Mouse (Mus musculus) kidney, postnatal 25 days (tissue): Measurements from ENCODE around the gene Acap2.
A peak's percentile ranks its signal among the peaks of the same experiment; 100 is the strongest.

ENCODE experiments used
- DNase-seq, 2 experiments: peaks; one replicate each; pipeline ENCODE4 v3.0.0; 2021; ENCODE audit warnings: mixed read lengths in 2 of 2

Gene Acap2

DNA sequence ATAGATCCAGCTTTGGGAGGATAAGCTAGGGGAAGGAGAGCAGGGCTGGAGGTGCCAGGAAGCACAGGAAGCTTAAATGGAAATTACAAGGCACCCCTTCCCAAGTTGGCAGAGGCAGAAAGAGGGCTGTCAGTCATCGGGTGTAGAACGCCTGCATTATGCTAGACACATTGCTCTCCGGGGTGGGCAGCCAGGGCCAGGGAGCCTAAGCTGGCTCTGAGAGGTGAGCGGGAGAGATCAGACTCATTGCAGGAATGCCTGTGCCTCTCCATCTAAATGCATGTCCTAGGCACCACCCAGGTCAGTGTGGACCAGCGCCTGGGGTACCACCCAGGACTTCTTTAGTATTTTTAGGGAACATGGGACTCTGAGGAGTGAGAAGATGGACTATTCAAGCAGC is 123.6 kb downstream of the Acap2 start:
- no peak for DNase-seq

DNA sequence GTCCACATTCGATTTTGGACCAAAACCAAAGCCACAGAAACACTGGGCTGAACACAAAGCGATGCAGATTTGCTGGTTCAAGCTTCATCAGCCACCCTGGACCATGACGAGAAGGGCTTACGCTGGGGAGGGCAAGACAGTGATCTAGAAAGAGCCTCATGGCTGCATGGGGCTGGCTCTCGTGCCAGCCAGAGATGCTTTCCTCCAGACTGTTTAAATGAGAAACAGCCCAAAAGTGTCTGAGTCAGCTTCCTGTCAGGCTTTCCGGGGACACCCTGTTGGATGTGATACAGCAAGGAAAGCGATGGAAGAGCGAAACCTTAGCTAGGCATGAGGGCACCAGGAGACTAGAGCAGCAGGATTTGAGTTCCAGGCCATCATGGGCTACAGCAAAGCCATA is 124.6 kb downstream of the Acap2 start:
- DNase-seq = no peak

DNA sequence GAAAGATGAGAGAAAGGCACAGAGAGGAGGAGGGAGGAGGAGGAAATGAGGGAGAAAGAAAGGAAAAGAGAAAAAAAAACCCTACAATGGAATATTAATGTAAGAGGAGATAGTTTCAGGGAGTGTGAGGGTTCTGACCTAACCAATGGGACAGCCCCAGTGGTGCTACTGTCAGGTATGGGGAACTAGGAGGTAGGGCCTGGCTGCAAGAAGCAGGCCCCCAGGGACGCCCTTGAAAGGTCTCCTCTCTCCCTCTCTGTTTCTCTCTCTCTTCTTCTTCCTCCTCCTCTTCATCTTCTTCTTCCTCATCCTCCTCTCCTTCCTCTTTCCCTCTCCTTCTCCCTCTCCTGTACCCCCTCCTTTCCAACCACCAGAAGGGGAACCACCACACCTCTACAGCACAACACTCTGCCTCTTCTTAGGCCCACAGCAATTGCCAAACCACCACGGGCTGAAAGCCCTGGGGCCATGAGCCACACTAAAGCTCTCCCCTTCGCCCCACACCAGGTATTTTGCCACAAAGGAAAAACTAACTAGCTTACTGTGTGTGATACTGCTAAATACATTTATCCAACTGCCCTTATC is 126.6 kb downstream of the Acap2 start:
- no peak for DNase-seq

DNA sequence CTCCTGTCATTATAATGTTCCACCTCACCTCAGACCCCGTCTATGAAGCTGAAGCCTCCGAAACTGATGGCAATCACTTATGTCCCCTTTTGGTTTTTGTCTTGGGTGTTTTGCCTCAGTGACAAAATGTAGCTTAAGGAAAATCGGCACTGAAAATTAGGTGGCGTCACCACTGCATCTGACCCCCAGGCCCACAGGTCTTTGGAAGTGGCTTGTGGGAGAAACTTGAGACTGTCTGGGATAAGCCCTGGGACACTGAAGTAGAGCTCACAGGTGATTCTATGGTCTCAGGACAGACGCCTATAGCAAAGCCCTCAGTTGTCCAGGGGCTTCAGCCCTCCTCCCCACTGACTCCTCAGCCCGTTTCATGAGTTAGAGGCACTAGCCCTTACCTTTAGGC is 129.3 kb downstream of the Acap2 start:
- no peak for DNase-seq

DNA sequence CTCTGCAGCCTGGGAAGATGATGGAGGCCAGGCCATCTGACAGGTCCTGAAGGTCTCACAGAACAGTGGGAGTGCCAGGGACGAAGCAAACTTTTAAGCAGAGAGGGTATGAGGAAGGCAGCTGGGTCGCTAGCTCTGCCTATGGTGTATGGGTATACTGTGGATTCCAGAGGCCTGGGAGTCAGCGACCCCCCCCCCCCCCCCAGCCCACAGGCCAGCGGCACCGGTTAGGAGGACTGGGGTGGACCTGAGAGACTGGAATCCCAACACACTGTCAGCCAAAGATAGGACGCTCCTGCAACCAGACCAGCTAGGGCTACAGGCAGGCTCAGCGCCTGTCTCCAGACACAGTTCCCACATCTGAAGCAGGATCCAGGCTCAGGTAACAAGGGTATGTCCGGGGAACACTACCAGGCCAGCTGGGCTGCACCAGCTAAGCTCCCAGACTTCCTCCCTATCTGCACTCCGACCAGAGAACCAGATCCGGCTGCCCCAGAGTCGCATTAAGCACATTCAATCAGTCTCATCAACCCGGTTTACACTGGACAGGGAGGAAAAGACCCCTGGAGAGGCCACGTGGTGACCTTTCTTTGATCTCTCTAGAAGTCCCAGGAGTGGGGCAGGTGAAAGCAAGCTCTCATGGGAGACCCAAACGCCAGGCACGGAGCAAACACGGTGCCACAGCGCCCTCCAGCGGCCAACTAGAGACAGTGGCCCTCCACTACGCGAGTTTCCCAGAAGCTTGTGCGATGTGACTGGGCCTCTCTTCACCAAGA is 130.5 kb downstream of the Acap2 start:
- DNase-seq = peak; percentile 88 to 90

DNA sequence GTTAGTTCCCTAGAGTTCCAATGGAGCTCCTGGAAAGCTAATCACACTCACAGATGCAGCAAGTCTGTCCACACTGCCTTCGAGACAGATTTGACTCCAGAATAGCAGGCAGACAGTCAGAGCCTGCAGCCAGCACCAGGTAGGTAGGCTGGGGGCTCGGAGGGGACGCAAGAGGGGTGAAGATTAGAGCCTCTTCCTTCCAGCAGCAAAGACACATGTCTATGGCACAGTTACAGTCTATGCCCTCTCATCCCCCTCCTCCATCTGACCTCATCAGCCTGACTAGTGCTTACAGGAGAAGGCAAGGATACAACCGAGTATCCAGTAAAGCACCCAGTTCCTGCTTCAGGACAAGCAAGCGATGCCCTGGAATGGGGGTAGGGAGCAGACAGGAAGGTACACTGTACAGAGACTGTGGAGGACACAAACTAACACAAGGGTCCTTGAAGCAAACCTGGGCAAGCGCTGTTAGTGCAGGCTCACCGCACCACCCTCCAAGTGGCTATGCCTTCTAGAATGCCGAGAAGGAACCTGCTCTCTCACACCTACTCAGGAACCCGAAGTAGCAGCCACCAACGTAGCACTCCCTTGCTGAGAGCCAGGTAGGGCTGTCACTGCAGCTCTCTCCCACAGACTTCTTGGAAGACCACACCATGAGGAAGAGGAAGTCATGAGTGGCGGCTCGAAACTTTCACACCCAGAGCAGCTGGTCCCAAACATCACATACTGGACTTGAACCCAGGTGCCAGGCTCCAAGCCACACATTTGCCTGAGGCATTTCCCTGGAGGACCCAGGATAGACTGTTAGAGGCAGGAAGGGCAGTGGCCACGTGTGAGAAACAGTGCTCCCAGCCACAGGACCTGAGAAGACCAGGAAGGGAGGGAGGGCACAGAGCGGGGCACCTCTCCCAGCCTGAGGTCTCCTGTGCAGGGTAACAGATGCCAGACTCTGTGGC is 131.6 kb downstream of the Acap2 start:
- DNase-seq = no peak

DNA sequence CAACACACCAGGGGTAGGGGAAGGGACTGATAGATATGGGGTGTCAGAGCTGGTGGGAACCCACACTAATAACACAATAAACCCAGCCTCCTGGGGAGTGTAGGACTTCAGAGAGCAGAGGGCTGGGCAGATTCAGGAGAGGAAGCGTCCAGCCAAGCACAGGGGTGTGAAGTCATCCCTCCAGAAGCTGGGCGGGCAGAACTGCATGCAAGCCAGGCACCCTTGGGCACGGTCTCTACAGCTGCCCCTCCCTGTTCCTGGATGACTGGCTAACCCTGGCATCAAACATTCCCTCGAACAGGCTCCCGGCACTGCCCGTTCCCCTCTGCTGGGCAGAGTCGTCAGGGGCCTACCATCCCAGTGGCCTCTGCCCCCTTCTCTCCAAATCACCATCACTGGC is 132.8 kb downstream of the Acap2 start:
- DNase-seq = peak; percentile 37 to 68

DNA sequence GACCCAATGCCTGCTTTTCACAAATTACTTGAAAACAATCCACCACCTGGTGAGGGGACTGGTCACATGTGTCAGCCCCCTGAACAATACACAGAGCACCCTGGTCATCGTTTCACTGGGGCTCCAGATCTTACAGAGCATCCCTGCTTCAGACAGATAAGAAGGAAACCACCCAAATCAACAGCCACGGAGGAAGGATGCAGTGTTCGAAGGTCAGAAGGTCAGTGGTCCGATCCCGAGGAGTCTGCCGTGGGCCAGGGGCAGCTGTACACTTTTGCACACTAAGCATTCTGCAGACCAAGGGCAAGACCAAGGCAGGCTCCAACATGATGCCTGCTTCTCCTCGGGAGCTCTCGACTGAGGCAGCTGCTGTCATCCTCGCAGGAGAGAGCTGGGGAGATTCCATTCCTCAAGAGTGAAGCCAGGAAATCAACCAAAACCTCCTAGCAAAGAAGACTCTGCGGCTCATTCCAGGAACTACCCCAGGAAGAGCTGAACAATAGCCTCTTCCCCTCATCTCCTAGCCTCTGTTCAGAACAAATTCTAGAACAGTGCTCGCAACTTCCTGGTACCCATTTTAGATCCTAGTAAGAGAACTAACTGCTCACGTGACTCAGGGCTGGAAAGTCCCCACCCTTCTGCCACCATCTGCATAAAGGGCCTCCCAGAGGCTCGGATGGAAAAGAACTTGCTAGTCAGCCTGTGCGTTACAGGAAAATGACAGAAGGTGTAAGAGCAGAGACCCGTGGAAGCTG is 134.5 kb downstream of the Acap2 start:
- DNase-seq = peak; percentile 44 to 72

DNA sequence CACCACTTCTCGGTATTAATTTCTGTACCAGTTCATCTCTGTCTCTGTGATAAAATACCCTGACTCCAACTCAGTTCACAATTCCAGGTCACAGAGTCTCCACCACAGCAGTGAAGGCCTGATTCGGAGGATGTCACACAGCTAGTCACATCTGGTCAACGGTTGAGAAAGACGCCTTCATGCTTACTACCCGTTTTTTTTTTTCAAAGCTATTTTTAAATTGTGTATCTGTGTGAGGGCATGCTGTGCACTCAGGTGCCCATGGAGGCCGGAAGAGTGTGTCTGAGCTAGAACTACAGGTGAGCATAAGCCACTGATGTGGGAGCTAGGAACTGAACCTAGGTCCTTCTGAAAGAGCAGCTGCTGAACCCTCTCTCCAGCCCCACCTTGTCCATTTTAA is 136.3 kb downstream of the Acap2 start:
- DNase-seq = no peak

DNA sequence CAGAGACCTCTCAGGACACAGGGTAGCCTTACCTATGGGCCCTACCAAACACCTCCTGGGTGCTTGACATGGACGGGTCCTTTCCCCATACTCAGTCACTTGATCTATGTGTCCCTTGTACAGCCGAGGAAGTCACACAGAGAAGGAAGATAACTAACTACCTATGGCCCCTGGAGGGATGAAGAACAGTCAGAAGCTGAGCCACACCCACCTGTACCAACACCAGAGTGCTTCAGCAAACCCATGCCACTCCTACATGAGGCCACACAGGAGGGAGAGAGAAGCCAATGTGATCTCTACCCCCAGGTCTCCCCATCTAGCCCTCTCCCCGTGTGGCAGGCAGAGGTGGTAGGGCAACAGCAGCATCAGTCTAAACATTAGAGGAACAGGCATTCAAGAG is 138.1 kb downstream of the Acap2 start:
- no peak for DNase-seq

DNA sequence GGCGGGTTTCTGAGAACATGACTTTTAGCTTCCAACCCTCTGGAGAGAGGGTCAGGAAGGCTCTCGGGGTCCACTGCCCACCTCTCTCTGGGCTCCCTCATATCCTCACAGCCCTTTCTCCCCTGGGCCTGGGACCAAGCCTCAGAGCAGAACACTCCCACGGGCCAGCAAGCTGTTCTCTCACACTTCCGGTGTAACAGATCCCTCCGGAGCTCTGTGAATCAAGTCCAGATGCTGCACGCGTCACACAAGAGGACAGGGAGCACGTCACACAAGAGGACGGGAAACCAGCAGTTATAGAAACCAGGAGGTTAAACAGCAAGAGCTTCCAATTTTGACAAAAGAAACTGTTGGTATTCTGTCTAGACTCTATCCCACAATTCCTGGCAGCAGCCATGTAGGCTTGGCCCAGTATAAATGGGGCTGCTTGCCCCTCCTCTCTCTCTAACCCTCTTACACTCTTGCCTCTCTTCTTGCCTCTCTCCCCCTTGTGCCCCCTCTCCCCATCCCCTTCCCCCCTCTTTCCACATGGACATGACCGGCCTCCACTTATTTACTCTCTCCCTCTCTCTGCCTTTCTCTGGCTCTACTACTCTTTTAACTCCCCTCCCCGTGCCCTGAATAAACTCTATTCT is 139.7 kb downstream of the Acap2 start:
- peak in 1 of 2 experiments; percentile 61 for DNase-seq

DNA sequence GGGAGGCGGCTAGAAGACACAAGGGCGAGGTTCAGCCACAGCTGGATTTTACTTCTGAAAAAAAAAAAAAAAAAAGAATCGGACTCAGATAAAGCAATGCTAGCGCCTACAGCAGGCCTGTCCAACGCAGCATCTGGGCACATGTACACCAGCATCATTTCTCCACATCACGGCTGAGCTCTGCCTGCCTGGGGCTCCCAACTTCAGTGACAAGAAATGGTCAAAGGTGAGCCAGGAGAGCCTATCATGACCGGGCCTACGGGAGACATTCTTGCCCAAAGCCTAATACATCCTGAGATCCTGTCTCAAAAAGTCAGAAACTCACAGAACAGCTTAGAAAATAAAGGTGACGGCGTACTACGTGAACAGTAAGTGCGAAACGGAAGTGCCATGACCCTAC is 140.3 kb downstream of the Acap2 start:
- DNase-seq = no peak

DNA sequence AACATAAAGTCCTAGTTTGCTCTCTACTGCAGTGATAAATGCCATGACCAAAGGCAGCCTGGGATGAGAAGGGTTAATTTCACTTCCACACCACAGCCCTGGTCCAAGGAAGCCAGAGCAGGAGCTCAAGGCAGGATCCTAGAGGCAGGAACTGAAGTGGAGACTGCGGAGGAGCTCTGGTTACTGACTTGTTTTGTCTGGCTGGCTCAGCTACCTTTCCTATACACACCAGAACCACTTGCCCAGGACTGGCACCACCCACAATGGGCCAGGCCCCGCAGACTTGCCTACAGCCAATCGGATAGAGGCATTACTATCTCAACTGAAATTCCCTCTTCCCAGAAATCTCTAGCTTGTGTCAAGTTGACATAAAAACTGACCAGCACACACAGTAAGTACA is 140.8 kb downstream of the Acap2 start:
- no peak for DNase-seq

DNA sequence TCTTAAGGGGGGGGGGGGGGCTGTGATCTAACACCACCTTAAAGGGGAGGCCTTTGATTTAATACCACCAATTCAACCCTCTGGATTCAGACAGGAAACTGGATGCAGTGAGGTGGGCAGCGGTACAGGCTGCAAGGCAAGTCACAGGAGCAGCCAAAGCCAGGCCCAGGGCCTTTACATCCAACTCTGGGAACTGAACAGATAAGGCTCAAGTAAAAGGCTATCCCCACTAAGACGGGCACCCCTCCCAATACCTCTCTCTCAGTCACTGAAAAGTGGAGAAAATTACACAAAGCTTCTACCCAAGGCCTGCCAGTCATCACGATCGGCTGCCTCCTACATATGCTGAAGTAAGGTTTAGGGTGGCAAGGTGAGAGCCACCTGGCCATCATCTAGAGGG is 141.3 kb downstream of the Acap2 start:
- no peak for DNase-seq

DNA sequence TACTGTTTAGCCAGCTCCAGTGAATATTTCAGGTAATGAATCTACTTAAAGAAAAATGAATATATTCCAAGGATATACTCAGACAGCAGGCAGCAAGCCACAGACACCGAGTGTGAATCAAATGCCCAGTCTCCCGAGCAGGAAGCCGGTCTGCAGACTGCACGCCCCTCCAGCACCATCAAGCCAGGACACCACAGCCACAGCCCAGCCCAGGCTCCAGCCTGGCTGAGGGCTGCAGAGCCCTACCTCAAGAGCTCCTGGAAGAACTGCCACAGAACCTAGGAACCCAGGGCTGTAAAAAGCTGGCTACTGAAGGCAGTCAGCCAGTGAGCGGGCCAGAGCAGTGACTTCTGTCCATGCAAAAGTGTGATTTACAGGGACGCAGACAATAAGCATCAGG is 148.2 kb downstream of the Acap2 start:
- DNase-seq = no peak

DNA sequence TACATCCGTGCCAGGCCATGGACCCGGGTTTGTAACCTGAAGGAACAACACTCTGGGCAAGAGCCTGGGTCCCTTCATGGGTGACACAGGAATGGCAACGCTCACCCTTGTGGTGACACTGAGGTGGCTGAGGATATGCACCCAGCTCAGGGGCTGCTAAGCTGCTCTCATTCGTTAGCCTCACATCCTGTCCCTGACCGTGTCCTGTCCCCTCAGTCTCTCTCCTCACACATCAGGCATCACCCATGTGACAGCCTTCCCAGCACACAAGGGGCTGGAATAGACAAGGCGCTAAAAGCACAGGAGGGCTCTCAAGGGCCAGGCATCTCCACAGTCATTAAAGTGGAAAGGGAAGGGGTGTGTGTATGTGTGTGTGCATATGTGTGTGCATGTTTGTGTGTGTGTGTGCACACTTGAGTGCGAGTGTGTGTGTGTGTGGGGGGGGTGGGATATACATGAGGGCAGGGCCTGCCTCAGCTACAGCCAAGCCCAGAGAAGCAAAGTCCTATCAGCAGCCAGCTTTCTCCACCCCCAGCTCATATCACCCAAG is 148.8 kb downstream of the Acap2 start:
- DNase-seq = no peak

DNA sequence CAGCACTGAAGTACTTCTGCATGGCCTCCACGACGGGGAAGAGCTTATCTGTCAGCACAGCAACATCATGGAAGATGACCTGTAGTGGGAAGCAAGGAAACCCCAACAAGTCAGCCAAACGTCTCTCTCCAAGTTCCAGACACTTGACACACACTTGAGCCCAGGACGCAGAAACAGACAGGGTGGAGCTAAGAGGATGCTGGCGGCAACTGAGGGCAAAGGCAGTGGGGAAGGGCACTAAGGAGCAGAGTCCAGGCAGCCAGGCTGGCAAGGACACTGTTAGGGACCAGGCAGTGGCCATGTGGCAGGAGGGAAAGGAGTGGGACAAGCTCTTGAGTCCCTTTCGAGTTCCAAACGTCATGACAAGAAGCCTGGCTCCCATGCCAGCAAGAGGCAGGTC is 150.3 kb downstream of the Acap2 start:
- DNase-seq = no peak

DNA sequence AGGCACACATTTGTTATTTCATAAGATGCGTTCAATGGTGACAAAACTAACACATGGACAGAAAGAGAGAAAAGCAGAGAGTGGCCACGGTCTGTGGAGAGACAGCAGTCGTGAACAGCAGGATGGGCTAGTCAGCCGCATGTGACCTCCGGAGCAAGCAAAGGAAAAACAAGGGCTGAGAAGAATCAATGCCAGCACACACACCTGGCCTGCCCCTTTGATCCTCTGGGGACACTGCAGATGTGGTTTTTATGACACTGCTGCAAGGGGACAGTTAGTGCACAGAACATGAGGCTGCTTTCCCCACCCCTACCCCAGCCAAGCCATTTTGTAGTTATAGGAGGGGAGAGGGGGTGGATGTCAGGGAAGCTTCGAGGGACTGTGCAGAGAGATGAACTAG is 152.9 kb downstream of the Acap2 start:
- no peak for DNase-seq

DNA sequence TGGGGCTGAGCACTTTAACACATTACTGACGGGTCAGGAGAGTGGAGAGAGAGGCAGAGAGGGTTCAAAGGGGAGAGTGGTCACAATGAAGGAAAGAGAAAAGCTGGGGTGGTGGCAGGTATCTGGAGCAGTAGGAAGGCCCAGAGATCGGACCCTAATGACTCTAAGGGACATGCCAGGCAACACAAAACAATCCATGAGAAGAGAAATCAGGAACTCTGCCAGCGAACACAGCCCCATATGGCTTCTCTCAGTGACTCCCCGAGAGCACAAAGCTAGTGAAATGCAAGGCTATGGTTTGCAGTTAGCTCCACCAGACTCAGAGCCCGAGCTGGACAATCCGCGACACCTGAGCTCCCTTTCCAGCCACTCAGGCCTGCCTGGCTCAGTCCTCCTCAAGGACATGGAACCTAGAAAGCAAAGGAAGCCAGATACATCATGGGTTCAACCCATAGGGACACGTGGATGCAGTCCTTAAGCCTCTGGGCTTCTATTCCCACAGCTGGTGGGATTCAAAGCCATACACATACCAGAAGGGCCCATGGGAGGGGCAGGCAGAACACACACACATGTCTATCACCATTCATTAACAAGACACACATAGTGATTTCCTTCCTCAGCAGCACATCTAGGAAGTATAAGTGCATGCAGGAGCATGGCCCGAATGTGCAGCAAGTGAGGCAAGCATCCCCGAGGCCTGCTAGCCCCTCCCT is 153.7 kb downstream of the Acap2 start:
- DNase-seq = no peak

DNA sequence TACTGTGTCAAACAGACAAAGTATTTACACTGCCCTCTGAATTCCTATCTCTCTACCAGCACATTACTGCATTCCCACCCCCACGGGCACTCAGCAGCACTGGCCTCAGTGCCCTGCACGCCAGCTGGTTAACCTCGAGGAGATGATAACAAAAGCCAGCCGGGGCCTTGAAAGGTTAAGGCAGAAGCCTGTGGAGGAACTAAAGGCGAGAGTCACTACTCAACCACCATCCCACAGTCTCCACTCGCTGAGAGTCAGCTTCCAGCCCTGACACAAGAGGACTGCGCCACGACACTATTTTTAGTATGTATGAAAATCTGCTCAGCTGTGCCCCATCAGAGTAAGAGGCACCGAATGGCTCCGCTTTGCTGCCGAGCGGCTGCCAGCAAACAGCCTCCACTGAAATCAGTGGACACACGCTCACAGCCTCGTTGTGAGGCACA is 154.8 kb downstream of the Acap2 start:
- no peak for DNase-seq

DNA sequence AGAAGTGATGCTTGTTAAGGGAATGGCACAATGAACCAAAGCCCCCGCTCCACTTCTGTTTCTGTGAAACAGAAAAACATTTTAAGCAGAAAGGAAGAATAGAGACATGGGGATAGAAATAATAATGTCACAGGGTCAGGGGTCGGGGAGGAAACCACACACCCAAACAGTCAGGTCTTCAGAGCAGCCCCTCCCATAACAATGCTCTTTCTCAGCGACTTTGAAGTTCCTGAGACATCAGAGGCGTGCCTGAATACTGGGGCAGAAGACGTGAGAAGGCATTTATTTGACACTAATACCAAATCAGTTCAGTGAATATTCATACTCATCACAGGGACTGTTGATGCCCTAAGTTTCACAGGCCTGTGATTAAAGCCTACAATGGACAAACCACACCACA is 155.8 kb downstream of the Acap2 start:
- no peak for DNase-seq
